Mouse (Mus musculus): ENCODE measurements around the gene Stambpl1.

The Stambpl1 gene

GRCm38 (mm10) chr19:34192008-34192963 lies at the start of gene Stambpl1:
Stambpl1 (plus strand) TSS chr19:34192229.
- Histone ChIP-seq H3K36me3 (ENCODE audit: control insufficient read depth, insufficient read depth, low read length, poor library complexity, severe bottlenecking) (no peaks in the 10 kb centered on the region), H3K27me3 (ENCODE audit: control insufficient read depth, insufficient read depth, low read length, poor library complexity, severe bottlenecking) (no peaks in the 10 kb centered on the region)
- peak; percentile 90 for DNase-seq (ENCODE audit: low read depth, low spot score)

GRCm38 (mm10) chr19:34148421-34148820 lies 43.6 kb upstream of the Stambpl1 start:
- peak; percentile 47 for DNase-seq (ENCODE audit: low read depth, low spot score)
- Histone ChIP-seq H3K27me3 (ENCODE audit: control insufficient read depth, insufficient read depth, low read length, poor library complexity, severe bottlenecking) (no peaks in the 10 kb centered on the region), H3K36me3 (ENCODE audit: control insufficient read depth, insufficient read depth, low read length, poor library complexity, severe bottlenecking) (no peaks in the 10 kb centered on the region)

GRCm38 (mm10) chr19:34151909-34152308 lies 40.1 kb upstream of the Stambpl1 start:
- no peaks in the 10 kb centered on the region for H3K27me3 ChIP-seq (ENCODE audit: control insufficient read depth, insufficient read depth, low read length, poor library complexity, severe bottlenecking)
- DNase-seq (ENCODE audit: low read depth, low spot score) = peak; percentile 71
- no peaks in the 10 kb centered on the region for H3K36me3 ChIP-seq (ENCODE audit: control insufficient read depth, insufficient read depth, low read length, poor library complexity, severe bottlenecking)

- DNase-seq (ENCODE audit: low read depth, low spot score) = no peak
- Histone ChIP-seq H3K36me3 (ENCODE audit: control insufficient read depth, insufficient read depth, low read length, poor library complexity, severe bottlenecking) (no peaks in the 10 kb centered on the region), H3K27me3 (ENCODE audit: control insufficient read depth, insufficient read depth, low read length, poor library complexity, severe bottlenecking) (no peaks in the 10 kb centered on the region)
Observed at GRCm38 (mm10) chr19:34153263-34154144, 38.5 kb upstream of the Stambpl1 start.

GRCm38 (mm10) chr19:34162693-34163092 lies 29.3 kb upstream of the Stambpl1 start:
- DNase-seq (ENCODE audit: low read depth, low spot score) = peak; percentile 58
- Histone ChIP-seq H3K36me3 (ENCODE audit: control insufficient read depth, insufficient read depth, low read length, poor library complexity, severe bottlenecking) (no peaks in the 10 kb centered on the region), H3K27me3 (ENCODE audit: control insufficient read depth, insufficient read depth, low read length, poor library complexity, severe bottlenecking) (no peaks in the 10 kb centered on the region)

GRCm38 (mm10) chr19:34165891-34166290 lies 26.1 kb upstream of the Stambpl1 start, which contains the start of gene Ankrd22:
Ankrd22 (minus strand) TSS chr19:34166053.
- Histone ChIP-seq H3K27me3 (ENCODE audit: control insufficient read depth, insufficient read depth, low read length, poor library complexity, severe bottlenecking) (no peaks in the 10 kb centered on the region), H3K36me3 (ENCODE audit: control insufficient read depth, insufficient read depth, low read length, poor library complexity, severe bottlenecking) (no peaks in the 10 kb centered on the region)
- peak; percentile 46 for DNase-seq (ENCODE audit: low read depth, low spot score)

GRCm38 (mm10) chr19:34166386-34166785 lies 25.6 kb upstream of the Stambpl1 start:
- no peaks in the 10 kb centered on the region for H3K36me3 ChIP-seq (ENCODE audit: control insufficient read depth, insufficient read depth, low read length, poor library complexity, severe bottlenecking)
- no peak for DNase-seq (ENCODE audit: low read depth, low spot score)
- H3K27me3 ChIP-seq (ENCODE audit: control insufficient read depth, insufficient read depth, low read length, poor library complexity, severe bottlenecking) = no peaks in the 10 kb centered on the region

- Histone ChIP-seq H3K27me3 (ENCODE audit: control insufficient read depth, insufficient read depth, low read length, poor library complexity, severe bottlenecking) (no peaks in the 10 kb centered on the region), H3K36me3 (ENCODE audit: control insufficient read depth, insufficient read depth, low read length, poor library complexity, severe bottlenecking) (no peaks in the 10 kb centered on the region)
- peak; percentile 49 for DNase-seq (ENCODE audit: low read depth, low spot score)
Observed at GRCm38 (mm10) chr19:34167896-34168661, 23.9 kb upstream of the Stambpl1 start.

- H3K27me3 ChIP-seq (ENCODE audit: control insufficient read depth, insufficient read depth, low read length, poor library complexity, severe bottlenecking) = no peaks in the 10 kb centered on the region
Observed at GRCm38 (mm10) chr19:34169121-34169520, 22.9 kb upstream of the Stambpl1 start.

GRCm38 (mm10) chr19:34171167-34171566 lies 20.9 kb upstream of the Stambpl1 start:
- no peak for DNase-seq (ENCODE audit: low read depth, low spot score)
- Histone ChIP-seq H3K27me3 (ENCODE audit: control insufficient read depth, insufficient read depth, low read length, poor library complexity, severe bottlenecking) (no peaks in the 10 kb centered on the region), H3K36me3 (ENCODE audit: control insufficient read depth, insufficient read depth, low read length, poor library complexity, severe bottlenecking) (no peaks in the 10 kb centered on the region)

More at GRCm38 (mm10) chr19:34169121-34169520, 22.9 kb upstream of the Stambpl1 start:
- H3K36me3 ChIP-seq (ENCODE audit: control insufficient read depth, insufficient read depth, low read length, poor library complexity, severe bottlenecking) = no peaks in the 10 kb centered on the region
- DNase-seq (ENCODE audit: low read depth, low spot score) = no peak

GRCm38 (mm10) chr19:34174004-34174403 lies 18.0 kb upstream of the Stambpl1 start:
- Histone ChIP-seq H3K36me3 (ENCODE audit: control insufficient read depth, insufficient read depth, low read length, poor library complexity, severe bottlenecking) (no peaks in the 10 kb centered on the region), H3K27me3 (ENCODE audit: control insufficient read depth, insufficient read depth, low read length, poor library complexity, severe bottlenecking) (no peaks in the 10 kb centered on the region)
- DNase-seq (ENCODE audit: low read depth, low spot score) = no peak

GRCm38 (mm10) chr19:34179136-34179535 lies 12.9 kb upstream of the Stambpl1 start:
- Histone ChIP-seq H3K36me3 (ENCODE audit: control insufficient read depth, insufficient read depth, low read length, poor library complexity, severe bottlenecking) (no peaks in the 10 kb centered on the region), H3K27me3 (ENCODE audit: control insufficient read depth, insufficient read depth, low read length, poor library complexity, severe bottlenecking) (no peaks in the 10 kb centered on the region)
- no peak for DNase-seq (ENCODE audit: low read depth, low spot score)

GRCm38 (mm10) chr19:34180316-34180715 lies 11.7 kb upstream of the Stambpl1 start:
- H3K27me3 ChIP-seq (ENCODE audit: control insufficient read depth, insufficient read depth, low read length, poor library complexity, severe bottlenecking) = no peaks in the 10 kb centered on the region
- no peak for DNase-seq (ENCODE audit: low read depth, low spot score)
- H3K36me3 ChIP-seq (ENCODE audit: control insufficient read depth, insufficient read depth, low read length, poor library complexity, severe bottlenecking) = no peaks in the 10 kb centered on the region

- H3K36me3 ChIP-seq (ENCODE audit: control insufficient read depth, insufficient read depth, low read length, poor library complexity, severe bottlenecking) = no peaks in the 10 kb centered on the region
- H3K27me3 ChIP-seq (ENCODE audit: control insufficient read depth, insufficient read depth, low read length, poor library complexity, severe bottlenecking) = no peaks in the 10 kb centered on the region
- no peak for DNase-seq (ENCODE audit: low read depth, low spot score)
Observed at GRCm38 (mm10) chr19:34181234-34181633, 10.8 kb upstream of the Stambpl1 start.
